Mouse (Mus musculus) CH12.LX (cell line): ENCODE results near the gene Grid1. TPM values are rescaled to one million over a fixed set of nuclear protein-coding genes. Genes with fewer than 3 reads are reported as not detected.

Source experiments
- DNase-seq: peaks from one replicate; pipeline ENCODE4 v3.0.0-alpha.2; 2013; ENCODE audit errors: extremely low read depth
- H3K27ac ChIP-seq: 2 replicates; pipeline ENCODE4 v1.5.1; 2012; ENCODE audit warnings: low read depth, mild to moderate bottlenecking, control low read depth, moderate library complexity; ENCODE audit not compliant: insufficient read depth
- H3K27me3 ChIP-seq: replicated peaks from 2 replicates; pipeline ENCODE3; 2012; ENCODE audit warnings: inconsistent platforms
- H3K36me3 ChIP-seq, 2 experiments: replicated peaks in 1 of 2; 2 replicates each; pipeline versions ENCODE3 to v1.6.1; 2012; ENCODE audit warnings: inconsistent platforms in 1 of 2, low read length in 1 of 2, mild to moderate bottlenecking in 1 of 2, mixed read lengths in 1 of 2, moderate library complexity in 1 of 2; ENCODE audit not compliant: control insufficient read depth in 1 of 2, insufficient read depth in 1 of 2
- H3K4me1 ChIP-seq, 2 experiments: 2 replicates each; pipeline ENCODE4 v1.6.1; 2012; ENCODE audit warnings: inconsistent platforms in 1 of 2, moderate library complexity in 1 of 2; ENCODE audit not compliant: insufficient read depth in 2 of 2, control insufficient read depth in 1 of 2
- H3K4me2 ChIP-seq: 2 replicates; pipeline ENCODE4 v1.6.1; 2012; ENCODE audit warnings: low read depth, mild to moderate bottlenecking, control low read depth; ENCODE audit not compliant: poor library complexity, insufficient read depth, severe bottlenecking
- H3K4me3 ChIP-seq, 3 experiments: fragments of 150-350 bp in 1 of 3; sonication (generic) in 1 of 3; replicated peaks in 1 of 3; 2 replicates each; pipeline versions ENCODE3 to v1.5.1; 2011 to 2012; ENCODE audit warnings: low read depth in 2 of 3, low read length in 2 of 3, mild to moderate bottlenecking in 2 of 3, moderate library complexity in 2 of 3, control low read depth in 1 of 3, improper control_type of control experiment in 1 of 3, inconsistent platforms in 1 of 3, mixed read lengths in 1 of 3; ENCODE audit not compliant: poor library complexity in 1 of 3
- H3K79me2 ChIP-seq: replicated peaks from 2 replicates; pipeline ENCODE4 v1.6.1; 2012; ENCODE audit warnings: mild to moderate bottlenecking, moderate library complexity; ENCODE audit not compliant: control insufficient read depth, poor library complexity, insufficient read depth, severe bottlenecking; ENCODE audit errors: extremely low read depth
- H3K9ac ChIP-seq: 2 replicates; pipeline ENCODE4 v1.6.1; 2012; ENCODE audit warnings: low read depth, mild to moderate bottlenecking, control low read depth, moderate library complexity; ENCODE audit not compliant: insufficient read depth
- H3K9me3 ChIP-seq: replicated peaks from 2 replicates; pipeline ENCODE3; 2012; ENCODE audit warnings: low read length, inconsistent platforms, mixed read lengths
- BHLHE40 ChIP-seq: IDR thresholded peaks from 2 replicates; pipeline ENCODE4 v1.6.1; 2011; ENCODE audit warnings: mild to moderate bottlenecking, low read depth, low read length, improper control_type of control experiment
- CHD1 ChIP-seq: IDR thresholded peaks from 2 replicates; pipeline ENCODE4 v1.6.1; 2012; ENCODE audit warnings: low read depth, low read length, improper control_type of control experiment, inconsistent platforms
- CTCF ChIP-seq, 2 experiments: IDR thresholded peaks in 1 of 2; conservative IDR thresholded peaks in 1 of 2; 2 replicates each; pipeline ENCODE4 v1.5.1; 2011 to 2012; ENCODE audit warnings: low read depth in 2 of 2, low read length in 2 of 2, improper control_type of control experiment in 1 of 2, inconsistent platforms in 1 of 2, mild to moderate bottlenecking in 1 of 2, moderate library complexity in 1 of 2
- ELF1 ChIP-seq: IDR thresholded peaks from 2 replicates; pipeline ENCODE4 v1.6.1; 2014; ENCODE audit warnings: low read depth, mild to moderate bottlenecking, inconsistent platforms, low read length, improper control_type of control experiment
- EP300 ChIP-seq: IDR thresholded peaks from 2 replicates; pipeline ENCODE4 v1.6.1; 2011; ENCODE audit warnings: low read length, improper control_type of control experiment
- ETS1 ChIP-seq: conservative IDR thresholded peaks from 2 replicates; pipeline ENCODE4 v1.6.1; 2012; ENCODE audit warnings: low read depth, mild to moderate bottlenecking, inconsistent platforms, low read length, improper control_type of control experiment, moderate library complexity
- GABPA ChIP-seq: IDR thresholded peaks from 2 replicates; pipeline ENCODE4 v1.6.1; 2012; ENCODE audit warnings: low read depth, low read length, improper control_type of control experiment, inconsistent platforms; ENCODE audit not compliant: insufficient replicate concordance
- HCFC1 ChIP-seq: IDR thresholded peaks from 2 replicates; pipeline ENCODE4 v1.6.1; 2012; ENCODE audit warnings: low read depth, mild to moderate bottlenecking, inconsistent platforms, low read length, improper control_type of control experiment
- JUND ChIP-seq: conservative IDR thresholded peaks from 2 replicates; pipeline ENCODE4 v1.6.1; 2011; ENCODE audit warnings: low read depth, low read length, improper control_type of control experiment
- KAT2A ChIP-seq: IDR thresholded peaks from 2 replicates; pipeline ENCODE4 v1.6.1; 2012; ENCODE audit warnings: low read length, improper control_type of control experiment, inconsistent platforms; ENCODE audit not compliant: insufficient replicate concordance
- MAZ ChIP-seq: IDR thresholded peaks from 2 replicates; pipeline ENCODE4 v1.6.1; 2012; ENCODE audit warnings: low read depth, mild to moderate bottlenecking, inconsistent platforms, low read length, improper control_type of control experiment, moderate library complexity
- MEF2A ChIP-seq: IDR thresholded peaks from 2 replicates; pipeline ENCODE4 v1.6.1; 2014; ENCODE audit warnings: low read depth, mild to moderate bottlenecking, inconsistent platforms, low read length, improper control_type of control experiment, borderline replicate concordance
- MXI1 ChIP-seq: IDR thresholded peaks from 2 replicates; pipeline ENCODE4 v1.6.1; 2011; ENCODE audit warnings: mild to moderate bottlenecking, low read depth, low read length, improper control_type of control experiment
- NRF1 ChIP-seq: IDR thresholded peaks from 2 replicates; pipeline ENCODE4 v1.6.1; 2014; ENCODE audit warnings: low read depth, mild to moderate bottlenecking, inconsistent platforms, low read length, improper control_type of control experiment, moderate library complexity
- PAX5 ChIP-seq: IDR thresholded peaks from 2 replicates; pipeline ENCODE4 v1.6.1; 2012; ENCODE audit warnings: low read length, inconsistent platforms, mixed read lengths
- RAD21 ChIP-seq: IDR thresholded peaks from 2 replicates; pipeline ENCODE4 v1.6.1; 2011; ENCODE audit warnings: low read depth, mild to moderate bottlenecking, low read length, improper control_type of control experiment, moderate library complexity
- RCOR1 ChIP-seq: conservative IDR thresholded peaks from 2 replicates; pipeline ENCODE4 v1.6.1; 2012; ENCODE audit warnings: low read depth, mild to moderate bottlenecking, inconsistent platforms, low read length, improper control_type of control experiment
- SIN3A ChIP-seq: IDR thresholded peaks from 2 replicates; pipeline ENCODE4 v1.6.1; 2012; ENCODE audit warnings: low read length, improper control_type of control experiment, inconsistent platforms
- SMC3 ChIP-seq: IDR thresholded peaks from 2 replicates; pipeline ENCODE4 v1.6.1; 2011; ENCODE audit warnings: low read depth, low read length, improper control_type of control experiment
- TBP ChIP-seq: conservative IDR thresholded peaks from 2 replicates; pipeline ENCODE4 v1.6.1; 2011; ENCODE audit warnings: low read depth, low read length, improper control_type of control experiment
- TCF12 ChIP-seq: IDR thresholded peaks from 2 replicates; pipeline ENCODE4 v1.6.1; 2014; ENCODE audit warnings: low read depth, mild to moderate bottlenecking, inconsistent platforms, low read length, improper control_type of control experiment
- USF1 ChIP-seq: IDR thresholded peaks from 2 replicates; pipeline ENCODE4 v1.6.1; 2014; ENCODE audit warnings: low read depth, mild to moderate bottlenecking, inconsistent platforms, low read length, improper control_type of control experiment
- USF2 ChIP-seq: conservative IDR thresholded peaks from 2 replicates; pipeline ENCODE4 v1.6.1; 2011; ENCODE audit warnings: low read depth, low read length, improper control_type of control experiment
- ZC3H11A ChIP-seq: IDR thresholded peaks from 2 replicates; pipeline ENCODE4 v1.6.1; 2012; ENCODE audit warnings: low read depth, mild to moderate bottlenecking, inconsistent platforms, low read length, improper control_type of control experiment
- ZMIZ1 ChIP-seq: IDR thresholded peaks from 2 replicates; pipeline ENCODE4 v1.6.1; 2012; ENCODE audit warnings: low read depth, mild to moderate bottlenecking, inconsistent platforms, low read length, improper control_type of control experiment
- ZNF384 ChIP-seq: IDR thresholded peaks from 2 replicates; pipeline ENCODE4 v1.6.1; 2012; ENCODE audit warnings: low read depth, low read length, improper control_type of control experiment, inconsistent platforms
- dilution Hi-C: fragments of 300-500 bp; cut with MboI; formaldehyde crosslinking; loops from 2 replicates; pipeline ENCODE4 v1.14.3; 2020; ENCODE audit warnings: low sequenced_read_pairs; ENCODE audit not compliant: extremely low pct_unique_long_range_greater_than_20kb, extremely low pct_ligation_motif_present
- in situ Hi-C: fragments of 300-500 bp; cut with MboI; formaldehyde crosslinking; loops from 3 replicates; pipeline ENCODE4 v1.14.3; 2019; ENCODE audit warnings: low sequenced_read_pairs, low pct_ligation_motif_present, low pct_unique_long_range_greater_than_20kb, mixed read lengths
- polyA plus RNA-seq: library from polyadenylated mRNA; unstranded; fragments of >175 nt; gene quantifications from 2 replicates; pipeline ENCODE4 v1.2.1, GENCODE M21; 2012; ENCODE audit warnings: low read depth; ENCODE audit not compliant: insufficient read length
- total RNA-seq, 2 experiments: library from RNA; depleted of rRNA; stranded (reverse); fragments of 300-350 nt in 1 of 2; fragments of >200 nt in 1 of 2; gene quantifications; 2 replicates each; pipeline ENCODE4 v1.2.3; 2012 to 2014

The Grid1 gene
- total and polyA plus RNA-seq, 3 experiments = not detected

GRCm38 (mm10) chr14:35103639-35104210 lies 283.8 kb downstream of the Grid1 start:
- in situ Hi-C loops = no loop called here
- DNase-seq = no peak
- no peak overlapping the region for H3K4me2 ChIP-seq
- H3K27me3 ChIP-seq = no peaks in the 10 kb centered on the region
- TF ChIP-seq TCF12 = no peak
- no peak for TF ChIP-seq RCOR1
- no peak for TF ChIP-seq SMC3
- no peak for TF ChIP-seq ELF1
- TF ChIP-seq, all 38 proteins: peak for 0
- no peak overlapping the region for H3K27ac ChIP-seq
- dilution Hi-C loops = no loop called here
- H3K36me3 ChIP-seq = no peaks in the 10 kb centered on the region
- no peak overlapping the region for H3K4me3 ChIP-seq
- no peak overlapping the region for H3K9ac ChIP-seq
- no peaks in the 10 kb centered on the region for H3K4me1 ChIP-seq
- H3K9me3 ChIP-seq = no peaks in the 10 kb centered on the region
- H3K79me2 ChIP-seq = no peaks in the 10 kb centered on the region

DNA sequence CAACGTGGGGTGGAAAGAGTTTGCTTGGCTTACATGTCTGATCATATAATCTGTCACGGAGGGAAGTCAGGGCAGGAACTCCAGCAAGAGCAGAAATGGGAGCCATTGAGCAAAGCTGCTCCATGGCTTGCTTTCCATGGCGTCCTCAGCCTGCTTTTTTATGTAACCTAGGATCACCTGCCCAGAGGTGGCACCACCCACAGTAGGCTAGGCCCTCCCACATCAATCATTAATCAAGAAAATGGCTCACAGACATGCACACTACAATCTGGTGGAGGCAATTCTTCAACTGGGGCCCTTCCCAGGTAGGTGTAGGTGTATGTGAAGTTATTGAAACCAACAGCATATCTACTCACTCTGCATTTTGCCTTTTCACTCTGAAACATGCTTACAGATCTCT lies 287.7 kb downstream of the Grid1 start:
- Histone ChIP-seq H3K79me2 (no peaks in the 10 kb centered on the region), H3K36me3 (no peaks in the 10 kb centered on the region), H3K27ac (no peak overlapping the region), H3K27me3 (peaks cover 1% of the 10 kb centered on the region), H3K4me2 (no peak overlapping the region), H3K4me3 (no peak overlapping the region), H3K9me3 (no peaks in the 10 kb centered on the region), H3K9ac (no peak overlapping the region), H3K4me1 (no peaks in the 10 kb centered on the region)
- TF ChIP-seq PAX5 (no peak), ETS1 (no peak), MAZ (no peak)
- dilution Hi-C loops (no loop called here), in situ Hi-C loops (no loop called here)
- DNase-seq = no peak

DNA sequence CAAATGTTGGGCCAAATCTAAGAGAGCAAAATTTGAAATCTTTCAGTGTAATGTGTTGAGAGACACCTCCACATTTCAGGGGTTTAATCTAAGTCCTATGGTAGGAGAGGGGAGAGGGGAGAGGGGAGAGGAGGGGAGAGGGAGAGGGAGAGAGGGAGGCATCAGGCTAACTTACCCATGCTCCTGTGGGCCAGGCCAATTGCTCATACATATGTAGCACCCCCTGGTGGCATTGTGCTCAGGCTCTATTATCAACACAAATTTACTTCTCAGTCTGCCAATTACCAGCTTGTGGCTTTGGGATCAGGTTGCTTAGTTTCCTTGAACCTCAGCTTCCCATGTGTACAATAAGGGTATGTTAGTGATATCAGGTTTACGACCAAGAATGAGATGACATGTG lies 291.0 kb downstream of the Grid1 start:
- Histone ChIP-seq H3K79me2 (no peaks in the 10 kb centered on the region), H3K27ac (no peak overlapping the region), H3K4me2 (no peak overlapping the region), H3K9me3 (no peaks in the 10 kb centered on the region), H3K27me3 (peaks cover 28% of the 10 kb centered on the region), H3K4me3 (no peak overlapping the region), H3K36me3 (no peaks in the 10 kb centered on the region), H3K4me1 (no peaks in the 10 kb centered on the region), H3K9ac (no peak overlapping the region)
- in situ Hi-C loops = no loop called here
- TF ChIP-seq MXI1 (no peak), SIN3A (no peak), JUND (no peak), EP300 (no peak), ZNF384 (no peak), ZMIZ1 (no peak), CTCF (conservative IDR thresholded peaks at IDR 0.05 in 1 of 2, IDR thresholded peaks at IDR 0.05 in 1 of 2; ENCODE audit: low read depth in 2 of 2, low read length in 2 of 2) (peak; percentile 42 to 71), USF2 (no peak), NRF1 (no peak), USF1 (no peak), TBP (no peak), ELF1 (no peak), CHD1 (no peak), RAD21 (peak; percentile 59), ZC3H11A (peak; percentile 26; the same call in 1 of the 2 replicates), SMC3 (peak; percentile 81), RCOR1 (no peak), HCFC1 (no peak), MAZ (no peak), MEF2A (no peak), BHLHE40 (no peak), TCF12 (no peak), GABPA (no peak), KAT2A (no peak)
- dilution Hi-C loops = no loop called here
- peak; percentile 55 for DNase-seq
